Mouse (Mus musculus): Measurements from ENCODE around the gene C130074G19Rik. TPM values are rescaled to one million over a fixed set of nuclear protein-coding genes. Genes with fewer than 3 reads are reported as not detected.

The C130074G19Rik gene
- total RNA-seq, 2 experiments from 2014 or later, result 12.0 to 12.4 TPM

- no peak for DNase-seq
- intact Hi-C loops (cut with DNase I), result no loop called here
These were observed 4.2 kb downstream of the C130074G19Rik start for GRCm38 (mm10) chr1:184878860-184879259.

DNA sequence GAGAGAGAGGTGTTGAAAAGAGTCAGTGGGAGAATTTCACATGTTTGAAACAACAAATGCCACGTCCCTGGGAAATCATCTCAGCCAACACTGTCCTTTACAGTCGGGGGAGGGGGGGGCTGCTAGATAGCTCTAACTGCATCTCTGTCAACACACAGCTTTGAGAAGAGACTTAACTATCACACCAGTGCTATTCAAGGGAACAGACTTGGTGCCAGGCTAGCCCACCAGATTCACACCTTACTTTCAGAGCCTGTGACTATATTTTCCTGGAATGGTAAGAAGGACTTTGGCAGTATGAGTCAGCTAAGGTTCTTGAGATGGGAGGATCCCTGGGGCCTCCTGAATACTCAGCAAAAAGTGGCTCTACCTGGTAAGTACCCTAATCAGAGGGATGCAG, 5.7 kb downstream of the C130074G19Rik start:
- no peak for DNase-seq
- intact Hi-C loops (cut with DNase I), result no loop called here

DNA sequence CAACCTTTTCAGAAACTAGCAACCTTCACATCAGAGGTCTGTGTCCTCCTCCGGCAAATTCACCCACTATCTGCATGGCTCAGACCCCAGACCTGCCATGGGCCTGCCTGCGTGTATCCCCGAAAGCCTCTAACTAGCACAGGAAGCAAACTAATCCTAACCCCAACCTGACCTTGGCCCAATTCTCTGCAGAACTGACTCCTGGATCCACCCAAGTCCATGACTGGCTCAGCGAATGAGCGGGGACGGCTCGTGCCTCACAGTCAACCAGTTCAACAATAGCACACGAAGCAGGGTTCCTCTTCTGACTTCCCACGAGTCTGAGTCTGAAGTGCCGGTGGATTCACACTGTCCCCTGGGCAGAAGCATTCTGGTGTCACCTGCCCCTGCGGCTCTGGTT, 9.1 kb downstream of the C130074G19Rik start:
- no peak for DNase-seq
- intact Hi-C loops (cut with DNase I), result no loop called here

GRCm38 (mm10) chr1:184872069-184872819, 10.8 kb downstream of the C130074G19Rik start:
- intact Hi-C loops (cut with DNase I), result no loop called here
- no peak for DNase-seq

- intact Hi-C loops (cut with DNase I), result no loop called here
- peak in 1 of 2 experiments; percentile 27 for DNase-seq
These were observed 11.5 kb downstream of the C130074G19Rik start for GRCm38 (mm10) chr1:184871506-184871905.

DNA sequence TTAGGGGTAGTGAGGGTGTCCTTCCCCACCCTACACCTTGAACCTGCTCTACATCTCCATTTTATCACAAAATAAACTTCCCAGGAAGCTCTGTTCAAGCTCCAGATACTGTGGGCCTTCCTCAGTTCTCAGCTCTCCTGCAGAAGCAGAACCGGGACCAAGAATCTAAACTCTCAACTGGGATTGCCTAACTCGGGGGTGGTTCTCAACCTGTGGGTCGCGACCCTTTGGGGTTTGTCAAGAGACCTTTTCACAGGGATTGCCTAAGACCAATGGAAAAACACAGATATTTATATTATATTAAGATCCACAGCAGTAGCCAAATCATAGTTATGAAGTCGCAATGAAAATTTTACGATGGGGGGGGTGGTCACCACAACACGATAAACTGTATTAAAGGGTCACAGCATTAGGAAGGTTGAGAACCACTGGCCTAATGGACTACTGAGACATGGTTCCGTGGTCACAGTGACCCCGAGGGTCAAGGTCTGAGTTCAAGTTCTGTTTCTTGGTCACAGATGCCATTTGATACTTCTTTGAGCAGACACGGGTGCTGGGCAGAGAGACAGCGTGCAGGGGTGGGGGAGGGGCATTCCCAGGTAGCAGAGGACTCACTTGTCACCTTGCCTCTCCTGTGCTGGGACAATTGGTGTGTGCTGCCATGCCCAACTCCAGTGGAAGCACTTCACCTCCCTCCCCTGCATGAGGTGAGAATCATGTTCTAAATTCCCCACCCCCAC, 12.2 kb downstream of the C130074G19Rik start:
- no peak for DNase-seq
- intact Hi-C loops (cut with DNase I), result no loop called here

DNA sequence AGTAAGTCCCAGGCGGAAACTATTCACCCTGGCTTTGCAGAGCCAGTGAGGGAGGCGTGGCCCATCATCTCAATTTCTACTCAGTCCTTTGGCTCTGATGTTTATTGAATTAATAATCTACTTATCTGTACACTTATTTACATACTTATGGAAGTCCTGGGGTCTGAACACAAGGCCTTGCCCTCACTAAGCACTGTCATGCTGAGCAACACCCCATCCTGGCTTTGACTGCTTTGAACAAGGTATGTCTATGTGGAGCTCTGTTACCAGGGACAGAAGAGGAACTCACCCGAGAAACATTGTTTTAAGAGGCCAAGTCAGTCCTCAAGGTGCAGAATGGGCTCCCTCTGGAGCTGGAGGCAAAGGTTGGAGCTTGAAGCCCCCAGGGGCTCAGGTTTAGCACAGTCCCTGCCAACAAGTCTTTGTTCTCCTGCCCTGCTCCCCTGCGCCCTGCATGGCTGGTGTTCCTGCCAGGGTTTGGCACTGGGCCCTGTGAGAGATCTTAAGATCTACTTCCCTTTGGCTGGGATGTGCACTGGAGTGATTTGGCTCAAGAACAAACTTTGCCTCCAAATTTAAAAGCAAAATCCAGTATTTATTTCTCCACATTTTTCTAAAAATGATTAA, 13.0 kb downstream of the C130074G19Rik start:
- intact Hi-C loops (cut with DNase I), result no loop called here
- DNase-seq, result peak in 1 of 2 experiments; percentile 30

DNA sequence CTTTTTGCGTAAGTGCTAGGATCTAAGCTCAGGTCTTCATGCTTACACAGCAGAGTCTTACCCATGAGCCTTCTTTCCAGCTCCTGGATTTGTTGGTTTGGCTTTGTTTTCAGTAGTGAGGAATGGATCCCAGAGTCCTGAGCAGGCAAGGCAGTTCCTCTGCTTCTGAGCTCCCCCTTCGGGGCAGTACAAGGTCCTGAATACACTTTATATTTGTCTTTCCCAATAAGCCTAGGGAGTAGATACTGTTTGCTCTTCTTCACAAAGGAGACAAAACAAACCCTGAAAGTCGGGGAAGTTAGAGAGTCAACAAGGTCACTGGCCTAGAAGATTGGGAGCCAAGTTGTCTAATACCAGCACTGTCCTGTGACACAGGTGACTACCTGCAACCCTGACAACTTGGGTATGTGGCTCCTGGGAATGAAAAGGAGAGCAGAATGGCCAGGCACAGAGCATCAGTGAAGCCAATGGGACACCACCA, 15.3 kb downstream of the C130074G19Rik start:
- intact Hi-C loops (cut with DNase I), result no loop called here

DNA sequence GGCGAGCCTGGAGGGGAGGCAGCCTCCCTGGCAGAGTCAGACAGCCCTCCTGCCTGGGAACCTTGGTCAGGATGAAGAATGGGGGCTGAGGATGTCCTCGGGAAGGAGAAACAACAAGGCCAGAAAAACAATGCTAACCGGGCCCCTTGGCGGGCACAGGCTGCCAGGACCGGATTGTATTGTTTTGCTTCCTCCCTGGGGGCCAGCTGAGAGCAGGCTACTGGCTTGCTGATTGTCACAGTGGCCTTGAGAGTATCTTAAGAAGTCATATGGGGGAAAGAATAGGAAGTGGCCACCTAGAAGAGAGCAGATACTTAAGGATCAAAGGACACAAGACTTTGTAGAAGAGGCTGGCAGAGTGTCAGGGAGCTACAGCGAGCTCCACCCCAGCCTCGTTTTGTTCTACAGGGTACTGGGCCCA, 18.6 kb downstream of the C130074G19Rik start:
- DNase-seq, result no peak
- intact Hi-C loops (cut with DNase I), result no loop called here

More for the DNA sequence above, 15.3 kb downstream of the C130074G19Rik start:
- no peak for DNase-seq

DNA sequence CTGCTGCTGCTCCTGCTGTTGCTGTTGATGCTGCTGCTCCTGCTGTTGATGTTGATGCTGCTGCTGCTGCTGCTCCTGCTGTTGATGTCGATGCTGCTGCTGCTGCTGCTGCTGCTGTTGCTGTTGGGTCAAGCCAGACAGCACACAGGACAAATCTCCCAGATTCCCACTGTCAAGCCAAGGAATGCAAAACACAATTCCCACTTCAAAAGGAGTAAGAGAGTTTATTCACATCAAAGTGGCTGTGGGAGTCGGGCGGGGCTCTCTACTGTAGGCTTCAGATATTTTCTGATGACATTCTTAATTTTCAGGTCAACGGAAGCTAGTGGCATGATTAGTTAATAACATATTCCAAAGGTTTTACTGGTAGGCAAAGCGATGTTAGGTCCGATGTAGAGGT, 20.4 kb downstream of the C130074G19Rik start:
- DNase-seq, result no peak
- intact Hi-C loops (cut with DNase I), result no loop called here

GRCm38 (mm10) chr1:184861551-184861950, 21.5 kb downstream of the C130074G19Rik start:
- no peak for DNase-seq
- intact Hi-C loops (cut with DNase I), result no loop called here

GRCm38 (mm10) chr1:184860276-184860675, 22.7 kb downstream of the C130074G19Rik start:
- DNase-seq, result no peak
- intact Hi-C loops (cut with DNase I), result no loop called here

GRCm38 (mm10) chr1:184858253-184858652, 24.8 kb downstream of the C130074G19Rik start:
- no peak for DNase-seq
- intact Hi-C loops (cut with DNase I), result no loop called here

DNA sequence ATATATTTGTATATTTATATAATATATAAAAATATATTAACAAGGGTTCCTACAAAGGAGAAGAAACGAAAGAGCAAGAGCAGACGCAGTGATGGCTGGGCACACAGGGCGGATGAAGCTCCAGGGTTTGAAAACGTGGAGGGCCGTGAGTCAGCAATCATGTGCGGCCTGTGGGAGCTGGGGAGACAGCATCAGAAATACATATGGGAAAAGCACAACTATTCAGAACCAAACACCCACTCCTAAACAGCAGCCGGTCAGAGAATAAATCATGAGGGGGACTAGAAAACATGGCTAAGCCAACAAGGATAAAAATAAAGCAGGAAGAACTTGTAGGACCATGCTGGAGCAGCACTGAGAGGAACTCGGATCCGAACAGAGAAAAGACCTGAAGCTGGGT, 25.8 kb downstream of the C130074G19Rik start:
- intact Hi-C loops (cut with DNase I), result no loop called here
- DNase-seq, result no peak

DNA sequence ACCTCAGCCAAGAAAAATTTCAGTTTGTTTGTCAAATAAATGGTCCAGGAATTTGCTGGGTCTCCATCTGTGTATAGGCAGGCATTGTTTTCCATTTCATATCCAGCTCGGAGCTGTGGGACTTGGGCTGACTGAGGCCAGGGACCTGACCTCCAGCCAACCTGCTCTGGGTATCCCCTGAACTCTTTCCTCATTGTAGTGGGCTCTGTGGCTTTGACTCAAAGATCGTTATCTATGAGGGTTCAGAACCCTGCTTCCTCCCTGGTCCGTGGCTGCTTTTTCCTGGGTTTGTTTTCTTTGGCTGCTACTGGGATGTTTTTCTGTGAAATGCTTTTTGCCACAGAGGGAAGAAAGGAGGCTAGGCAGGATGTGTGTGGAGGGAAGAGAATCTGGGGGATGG, 29.1 kb downstream of the C130074G19Rik start:
- DNase-seq, result no peak
- intact Hi-C loops (cut with DNase I), result loop anchor here (2.0 to 5.0 kb wide), 2 partner anchors 29 to 338 kb away; partner anchors contain the start of gene C130074G19Rik

DNA sequence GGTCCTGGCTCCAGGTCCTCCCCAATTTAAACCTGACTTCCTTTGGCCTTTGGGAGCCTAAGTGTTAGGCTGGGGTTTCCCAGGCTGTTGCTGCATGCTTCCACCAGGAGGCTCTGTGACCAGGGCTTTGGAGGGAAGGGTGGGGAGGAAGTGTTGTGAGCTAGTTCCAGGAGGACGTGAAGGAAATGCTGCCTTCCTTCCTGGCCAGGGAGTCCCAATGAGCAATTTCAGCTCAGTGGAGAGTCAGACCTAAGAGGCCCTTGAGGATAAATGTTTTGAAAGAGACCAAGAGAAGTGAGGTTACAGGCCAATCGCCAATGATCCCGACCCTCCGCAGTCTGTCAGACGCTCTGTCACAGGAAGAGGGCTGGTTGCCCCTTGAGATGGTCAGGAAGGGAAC, 29.7 kb downstream of the C130074G19Rik start:
- intact Hi-C loops (cut with DNase I), result loop anchor here (2.0 to 5.0 kb wide), 2 partner anchors 29 to 339 kb away; partner anchors contain the start of gene C130074G19Rik
- DNase-seq, result peak; percentile 62 to 79

DNA sequence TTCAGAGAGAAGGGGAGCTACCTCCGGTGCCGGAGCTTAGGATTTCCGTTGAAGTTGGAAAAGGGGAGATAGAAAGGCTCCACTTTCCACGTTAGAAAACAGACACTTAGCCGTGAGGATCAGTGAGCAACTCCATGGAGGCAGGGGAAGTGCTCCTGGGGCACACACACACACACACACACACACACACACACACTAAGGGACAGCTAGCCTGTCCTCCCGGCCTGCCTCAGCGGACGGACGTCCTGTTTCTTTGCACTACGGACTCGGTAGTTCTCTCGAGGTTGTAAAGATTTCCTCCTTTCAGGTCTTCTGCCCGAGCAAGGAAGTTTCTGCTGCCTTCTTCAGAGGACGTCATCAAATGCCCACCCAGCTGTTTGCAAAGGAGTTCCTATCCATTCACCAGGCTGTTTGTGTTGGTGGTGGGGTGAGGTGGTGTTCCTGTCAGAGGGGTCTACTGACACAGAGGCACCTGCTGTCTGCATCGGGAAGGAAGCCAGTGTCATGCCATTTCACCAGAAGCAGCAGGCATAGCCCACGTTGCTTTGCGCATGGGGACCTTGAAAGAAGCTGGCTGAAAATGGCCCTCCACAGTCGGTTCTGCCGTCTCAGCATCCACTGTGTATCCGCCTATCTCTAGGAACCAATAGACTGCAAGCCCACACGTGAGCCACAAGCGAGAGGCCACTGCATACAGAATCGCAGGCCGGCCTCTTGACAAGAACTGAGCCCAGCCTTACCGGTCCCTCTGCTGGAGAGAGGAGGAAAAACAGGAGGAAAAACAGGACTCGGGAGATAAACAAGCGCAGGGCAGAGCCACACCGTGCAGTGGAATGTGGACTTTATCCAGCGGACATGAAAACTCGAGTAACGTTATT, 31.0 kb downstream of the C130074G19Rik start:
- peak; percentile 54 to 76 for DNase-seq
- intact Hi-C loops (cut with DNase I), result loop anchor here (2.0 to 5.0 kb wide), 2 partner anchors 31 to 340 kb away; partner anchors contain the start of gene C130074G19Rik

DNA sequence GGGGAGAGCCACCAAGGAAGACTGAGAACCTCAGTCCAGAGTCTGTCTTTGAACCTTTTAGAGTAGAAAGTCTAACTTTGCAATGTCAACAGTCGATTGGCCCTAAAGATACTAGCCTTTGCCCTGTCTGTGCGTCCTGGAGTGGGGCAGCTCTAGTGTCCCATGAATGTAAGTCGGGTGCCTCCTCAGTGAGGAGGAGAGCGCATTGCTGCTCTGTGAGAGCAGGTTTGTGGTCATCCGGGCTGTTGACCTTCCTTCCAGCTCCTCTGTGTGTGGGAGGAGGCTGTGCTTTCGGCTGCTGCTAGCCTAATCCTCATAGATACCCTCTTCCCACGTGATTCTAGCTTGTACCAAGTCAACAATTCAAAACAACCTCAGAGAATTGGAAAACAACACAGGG, 31.9 kb downstream of the C130074G19Rik start:
- DNase-seq, result no peak
- intact Hi-C loops (cut with DNase I), result loop anchor here (5.0 kb wide), 1 partner anchor 341 kb away; no protein-coding TSS in a partner anchor

- no peak for DNase-seq
- intact Hi-C loops (cut with DNase I), result no loop called here
These were observed 36.0 kb downstream of the C130074G19Rik start for GRCm38 (mm10) chr1:184846973-184847372.

Measured in gastrocnemius, postnatal 36 days (tissue).